Mouse (Mus musculus) liver, embryonic 12.5 days (tissue): ENCODE measurements around the gene Slc48a1. TPM values are rescaled to one million over a fixed set of nuclear protein-coding genes. Genes with fewer than 3 reads are reported as not detected.

Experiments
- ATAC-seq: fragments of 200-750 bp; cut with Nextera tagmentation; 2 replicates; pipeline ENCODE4 v1.8.0; 2017; ENCODE audit warnings: moderate number of reproducible peaks, mild to moderate bottlenecking, moderate library complexity
- H3K27ac ChIP-seq: fragments of 300-500 bp; sonication (generic); 2 replicates; pipeline ENCODE4 v1.5.1; 2016; ENCODE audit warnings: mild to moderate bottlenecking
- H3K27me3 ChIP-seq: fragments of 300-500 bp; sonication (generic); replicated peaks from 2 replicates; pipeline ENCODE4 v1.6.1; 2016; ENCODE audit warnings: mild to moderate bottlenecking, moderate library complexity
- H3K36me3 ChIP-seq: fragments of 300-500 bp; sonication (generic); 2 replicates; pipeline ENCODE4 v1.6.1; 2016; ENCODE audit warnings: mild to moderate bottlenecking, moderate library complexity
- H3K4me1 ChIP-seq: fragments of 300-500 bp; sonication (generic); 2 replicates; pipeline ENCODE4 v1.6.1; 2016
- H3K4me2 ChIP-seq: fragments of 300-500 bp; sonication (generic); 2 replicates; pipeline ENCODE4 v1.6.1; 2016; ENCODE audit warnings: mild to moderate bottlenecking, moderate library complexity
- H3K4me3 ChIP-seq: fragments of 300-500 bp; sonication (generic); 2 replicates; pipeline ENCODE4 v1.5.1; 2016; ENCODE audit warnings: mild to moderate bottlenecking, moderate library complexity
- H3K9ac ChIP-seq: fragments of 300-500 bp; sonication (generic); 2 replicates; pipeline ENCODE4 v1.6.1; 2016; ENCODE audit warnings: mild to moderate bottlenecking, moderate library complexity
- H3K9me3 ChIP-seq: fragments of 300-500 bp; sonication (generic); replicated peaks from 2 replicates; pipeline ENCODE4 v1.6.1; 2016; ENCODE audit warnings: mild to moderate bottlenecking, moderate library complexity
- WGBS: fragments of 180-500 bp; shearing (Covaris S2); methylation state at CpG from one replicate; pipeline ENCODE4 v1.1.7; 2016; ENCODE audit not compliant: insufficient replicate concordance; 5-methylcytosine and 5-hydroxymethylcytosine counted together
- polyA plus RNA-seq: library from polyadenylated mRNA; unstranded; fragments of >200 nt; fragmentation: Nextera tagmentation; extraction: Ambion mirVana; gene quantifications from 2 replicates; pipeline ENCODE4 v1.2.1, GENCODE M21; 2016

Gene Slc48a1
- polyA plus RNA-seq, 1 experiment from 2014 or later: 88.7 TPM

GRCm38 (mm10) chr15:97755361-97755760 lies 23.0 kb upstream of the Slc48a1 start:
- Histone ChIP-seq H3K36me3 (peaks cover 8% of the 10 kb centered on the region; the same call in 1 of the 2 replicates), H3K27me3 (peaks cover 6% of the 10 kb centered on the region), H3K9me3 (no peaks in the 10 kb centered on the region), H3K4me3 (no peak overlapping the region), H3K4me1 (peaks cover 10% of the 10 kb centered on the region), H3K4me2 (no peak overlapping the region), H3K27ac (no peak overlapping the region), H3K9ac (no peak overlapping the region)
- no peak for ATAC-seq
- WGBS: 67% methylated on average over 8 of the region's 8 CpGs

- WGBS: 56% methylated on average over 9 of the region's 9 CpGs
- no peak overlapping the region for H3K4me2 ChIP-seq
- peaks cover 37% of the 10 kb centered on the region for H3K27me3 ChIP-seq
- ATAC-seq: no peak
- no peak overlapping the region for H3K9ac ChIP-seq
- H3K4me1 ChIP-seq: peaks cover 9% of the 10 kb centered on the region
- 0 out of 2 replicates have a peak, but pooled peaks cover 5% of the 10 kb centered on the region for H3K36me3 ChIP-seq
- H3K4me3 ChIP-seq: no peak overlapping the region
- H3K9me3 ChIP-seq: no peaks in the 10 kb centered on the region
- H3K27ac ChIP-seq: no peak overlapping the region
Observed at GRCm38 (mm10) chr15:97760006-97760405, 18.3 kb upstream of the Slc48a1 start.

GRCm38 (mm10) chr15:97760952-97761351 lies 17.4 kb upstream of the Slc48a1 start:
- Histone ChIP-seq H3K9ac (no peak overlapping the region), H3K4me1 (peaks cover 9% of the 10 kb centered on the region), H3K4me2 (peak overlapping the region; percentile 26), H3K9me3 (no peaks in the 10 kb centered on the region), H3K27ac (no peak overlapping the region), H3K4me3 (0 out of 2 replicates have a peak overlapping the region, but pooled peaks have one; percentile 0), H3K36me3 (0 out of 2 replicates have a peak, but pooled peaks cover 5% of the 10 kb centered on the region), H3K27me3 (peaks cover 47% of the 10 kb centered on the region)
- 64% methylated on average over 5 of the region's 5 CpGs for WGBS
- ATAC-seq: no peak

- 0 out of 2 replicates have a peak, but pooled peaks have one; percentile 17 for ATAC-seq
- H3K4me3 ChIP-seq: 0 out of 2 replicates have a peak overlapping the region, but pooled peaks have one; percentile 0
- peaks cover 50% of the 10 kb centered on the region for H3K27me3 ChIP-seq
- 55% methylated on average over 13 of the region's 13 CpGs for WGBS
- H3K4me2 ChIP-seq: peak overlapping the region; percentile 26
- peaks cover 9% of the 10 kb centered on the region for H3K4me1 ChIP-seq
- H3K9me3 ChIP-seq: no peaks in the 10 kb centered on the region
- H3K36me3 ChIP-seq: 0 out of 2 replicates have a peak, but pooled peaks cover 5% of the 10 kb centered on the region
- H3K27ac ChIP-seq: no peak overlapping the region
- no peak overlapping the region for H3K9ac ChIP-seq
Observed at GRCm38 (mm10) chr15:97761438-97761837, 16.9 kb upstream of the Slc48a1 start.

- ATAC-seq: no peak
- Histone ChIP-seq H3K27me3 (peaks cover 58% of the 10 kb centered on the region), H3K4me2 (no peak overlapping the region), H3K9me3 (no peaks in the 10 kb centered on the region), H3K27ac (no peak overlapping the region), H3K36me3 (no peaks in the 10 kb centered on the region), H3K4me1 (peaks cover 22% of the 10 kb centered on the region), H3K9ac (no peak overlapping the region), H3K4me3 (no peak overlapping the region)
- WGBS: 58% methylated on average over 9 of the region's 9 CpGs
Observed at GRCm38 (mm10) chr15:97762733-97763132, 15.6 kb upstream of the Slc48a1 start.

- H3K9me3 ChIP-seq: no peaks in the 10 kb centered on the region
- ATAC-seq: no peak
- H3K4me1 ChIP-seq: peaks cover 29% of the 10 kb centered on the region
Observed at GRCm38 (mm10) chr15:97763256-97764049, 14.9 kb upstream of the Slc48a1 start.

GRCm38 (mm10) chr15:97764532-97764931 lies 13.8 kb upstream of the Slc48a1 start:
- Histone ChIP-seq H3K27me3 (peaks cover 76% of the 10 kb centered on the region), H3K9ac (no peak overlapping the region), H3K4me2 (no peak overlapping the region), H3K4me3 (no peak overlapping the region), H3K4me1 (peaks cover 30% of the 10 kb centered on the region), H3K27ac (no peak overlapping the region), H3K36me3 (no peaks in the 10 kb centered on the region), H3K9me3 (no peaks in the 10 kb centered on the region)
- WGBS: 60% methylated on average over 2 of the region's 2 CpGs
- no peak for ATAC-seq

More at GRCm38 (mm10) chr15:97763256-97764049, 14.9 kb upstream of the Slc48a1 start:
- H3K36me3 ChIP-seq: no peaks in the 10 kb centered on the region
- H3K4me3 ChIP-seq: no peak overlapping the region
- no peak overlapping the region for H3K27ac ChIP-seq
- no peak overlapping the region for H3K9ac ChIP-seq
- no peak overlapping the region for H3K4me2 ChIP-seq
- H3K27me3 ChIP-seq: peaks cover 65% of the 10 kb centered on the region
- WGBS: 45% methylated on average over 9 of the region's 9 CpGs

- no peak overlapping the region for H3K4me2 ChIP-seq
- no peak overlapping the region for H3K4me3 ChIP-seq
- H3K9ac ChIP-seq: no peak overlapping the region
- H3K9me3 ChIP-seq: no peaks in the 10 kb centered on the region
- no peaks in the 10 kb centered on the region for H3K36me3 ChIP-seq
- no peak for ATAC-seq
- peaks cover 83% of the 10 kb centered on the region for H3K27me3 ChIP-seq
- no peak overlapping the region for H3K27ac ChIP-seq
- H3K4me1 ChIP-seq: peaks cover 28% of the 10 kb centered on the region
- 29% methylated on average over 13 of the region's 13 CpGs for WGBS
Observed at GRCm38 (mm10) chr15:97765090-97765794, 13.1 kb upstream of the Slc48a1 start.

GRCm38 (mm10) chr15:97766194-97766593 lies 12.1 kb upstream of the Slc48a1 start:
- H3K9ac ChIP-seq: no peak overlapping the region
- ATAC-seq: no peak
- H3K4me1 ChIP-seq: peaks cover 28% of the 10 kb centered on the region
- H3K4me3 ChIP-seq: peak overlapping the region; percentile 49
- peaks cover 90% of the 10 kb centered on the region for H3K27me3 ChIP-seq
- H3K27ac ChIP-seq: no peak overlapping the region
- H3K4me2 ChIP-seq: peak overlapping the region; percentile 71
- no peaks in the 10 kb centered on the region for H3K9me3 ChIP-seq
- H3K36me3 ChIP-seq: no peaks in the 10 kb centered on the region
- 23% methylated on average over 8 of the region's 8 CpGs for WGBS

GRCm38 (mm10) chr15:97766594-97767279 lies 11.6 kb upstream of the Slc48a1 start:
- Histone ChIP-seq H3K9ac (peak overlapping the region; percentile 28; the same call in 1 of the 2 replicates), H3K4me2 (peak overlapping the region; percentile 71), H3K36me3 (no peaks in the 10 kb centered on the region), H3K27ac (no peak overlapping the region), H3K27me3 (peaks cover 86% of the 10 kb centered on the region), H3K4me1 (peaks cover 25% of the 10 kb centered on the region), H3K4me3 (peak overlapping the region; percentile 49), H3K9me3 (no peaks in the 10 kb centered on the region)
- ATAC-seq: no peak
- WGBS: 11% methylated on average over 23 of the region's 23 CpGs

GRCm38 (mm10) chr15:97767280-97768186 lies 10.8 kb upstream of the Slc48a1 start, which contains the start of gene Rapgef3:
Gene Rapgef3 (minus strand): TSS chr15:97767972.
- H3K27ac ChIP-seq: no peak within 1 kb of the TSS
- peak; percentile 56 for ATAC-seq
- peaks cover 79% of the 10 kb centered on the region for H3K27me3 ChIP-seq
- H3K36me3 ChIP-seq: no peaks in the 10 kb centered on the region
- H3K4me2 ChIP-seq: peak within 1 kb of the TSS; percentile 71
- WGBS: under 1% methylated on average over 44 of the region's 44 CpGs
- no peaks in the 10 kb centered on the region for H3K9me3 ChIP-seq
- H3K9ac ChIP-seq: peak within 1 kb of the TSS; percentile 28
- H3K4me3 ChIP-seq: peak within 1 kb of the TSS; percentile 49
- peaks cover 28% of the 10 kb centered on the region for H3K4me1 ChIP-seq
